Mouse (Mus musculus) left cerebral cortex, postnatal 14 days (tissue): Measurements from ENCODE around the gene Lars2. TPM values are rescaled to one million over a fixed set of nuclear protein-coding genes. Genes with fewer than 3 reads are reported as not detected.

Experiments
- DNase-seq, 2 experiments: peaks; one replicate each; pipeline ENCODE4 v3.0.0; 2021 to 2022; ENCODE audit warnings: low spot score in 2 of 2, mixed read lengths in 1 of 2
- intact Hi-C: fragments of 180-260 bp; cut with DNase I; formaldehyde crosslinking; loops from one replicate; pipeline ENCODE4 v1.15.1; 2025
- total RNA-seq, 2 experiments: library from RNA; stranded (reverse); gene quantifications; 2 replicates each; pipeline ENCODE4 v1.2.3; 2021

Gene Lars2
- total RNA-seq, 2 experiments from 2014 or later = 29.7 to 35.2 TPM

DNA sequence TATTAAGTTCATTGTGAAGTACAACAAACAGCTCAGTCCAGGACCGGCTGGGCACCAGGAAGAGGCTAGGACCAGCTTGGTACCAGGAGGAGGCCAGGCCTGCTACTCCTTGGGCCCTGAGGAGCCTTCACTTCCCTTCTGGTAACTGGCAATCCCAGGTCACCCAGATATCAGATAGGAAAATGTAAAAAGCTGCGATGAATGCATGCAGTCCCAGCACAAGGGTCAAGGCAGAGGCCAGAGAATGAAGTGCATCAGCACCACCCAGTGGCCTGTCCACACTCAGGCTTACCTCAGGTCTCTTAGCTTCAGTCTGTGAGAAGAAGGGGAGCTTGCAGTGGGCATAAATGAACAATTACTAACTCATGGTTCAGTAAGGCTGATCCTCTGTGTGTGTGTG is 90.9 kb downstream of the Lars2 start:
- DNase-seq = no peak
- intact Hi-C loops = no loop called here

- intact Hi-C loops = no loop called here
- DNase-seq = peak; percentile 31 to 68
Observed at GRCm38 (mm10) chr9:123467141-123467620, 100.5 kb downstream of the Lars2 start.

GRCm38 (mm10) chr9:123468406-123469085 is 101.8 kb downstream of the Lars2 start:
- DNase-seq = no peak
- intact Hi-C loops = no loop called here

DNA sequence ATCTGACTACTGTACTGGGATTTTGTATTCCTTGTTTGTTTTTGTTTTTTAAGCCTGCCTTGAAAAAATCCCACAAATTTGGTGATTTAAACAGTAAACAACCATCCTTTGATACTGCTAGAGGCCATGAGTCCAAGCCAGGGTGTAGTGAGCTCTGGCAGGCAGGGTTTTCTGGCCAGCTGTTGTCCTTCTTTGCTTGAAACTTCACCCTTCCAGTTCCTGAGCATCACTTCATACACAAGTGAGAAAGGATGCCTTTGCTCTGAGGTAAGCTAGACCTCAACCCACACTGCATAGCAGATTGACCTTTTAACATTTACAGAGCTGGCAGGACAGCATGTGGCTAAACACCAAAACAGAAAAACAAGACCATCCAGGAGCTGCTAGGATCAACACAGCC is 102.4 kb downstream of the Lars2 start:
- intact Hi-C loops = no loop called here
- DNase-seq = no peak

- intact Hi-C loops = no loop called here
- DNase-seq = no peak
Observed at GRCm38 (mm10) chr9:123473377-123473776, 106.7 kb downstream of the Lars2 start.

DNA sequence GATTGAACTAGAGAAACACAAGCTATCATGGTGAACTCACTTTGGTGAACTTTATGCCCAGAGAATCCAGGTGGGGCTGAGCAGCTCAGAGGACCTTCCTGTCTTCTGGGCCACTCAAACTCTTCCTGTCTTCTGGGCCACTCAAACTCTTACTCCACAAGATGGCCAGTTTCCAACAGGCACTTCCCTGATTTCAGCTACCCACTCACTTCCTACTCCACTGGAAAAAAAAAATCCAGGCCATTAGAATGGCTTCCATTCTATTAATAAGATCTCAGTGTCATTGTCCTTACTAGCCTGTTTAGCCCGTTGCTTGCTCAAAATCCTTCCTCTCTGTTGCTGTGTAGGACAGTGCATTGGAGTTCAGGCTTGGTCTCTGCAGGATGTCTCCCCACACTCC is 108.8 kb downstream of the Lars2 start:
- DNase-seq = no peak
- intact Hi-C loops = no loop called here

DNA sequence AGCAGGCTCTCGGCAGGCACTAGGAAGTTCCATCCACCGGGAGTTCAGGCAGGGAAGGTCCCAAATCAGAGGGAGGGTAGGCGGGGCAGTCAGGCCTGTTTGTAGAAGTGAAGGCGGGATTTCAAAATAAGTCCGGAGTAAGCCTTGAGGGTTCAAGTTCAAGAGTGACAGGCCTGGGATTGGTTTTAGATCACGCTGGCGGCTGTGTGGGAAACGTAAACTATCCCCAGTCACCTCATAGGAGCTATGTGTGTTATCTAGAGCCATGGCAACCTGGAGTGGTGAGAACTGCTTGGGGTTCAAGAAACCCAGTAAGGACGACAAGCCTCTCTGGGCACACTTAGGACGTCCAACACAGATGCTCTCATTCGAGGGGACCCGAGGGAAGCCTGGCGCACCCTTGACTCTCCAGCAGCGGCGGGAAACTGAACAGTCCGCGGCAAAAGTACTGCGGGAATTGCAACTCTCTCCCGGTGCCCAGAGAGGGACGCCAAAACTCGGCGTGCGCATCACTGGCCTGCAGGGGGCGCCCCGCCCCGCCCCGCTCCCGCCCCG is 111.4 kb downstream of the Lars2 start:
- peak in 1 of 2 experiments; percentile 34 for DNase-seq
- intact Hi-C loops = no loop called here

GRCm38 (mm10) chr9:123478586-123479195 is 112.0 kb downstream of the Lars2 start, which contains the start of gene Limd1:
Gene Limd1, plus strand, starts transcription at chr9:123478706.
- peak in 1 of 2 experiments; percentile 40 for DNase-seq
- intact Hi-C loops = no loop called here

- no peak for DNase-seq
- intact Hi-C loops = no loop called here
Observed at GRCm38 (mm10) chr9:123479196-123479669, 112.5 kb downstream of the Lars2 start.

- DNase-seq = no peak
- intact Hi-C loops = no loop called here
Observed at GRCm38 (mm10) chr9:123479876-123480252, 113.1 kb downstream of the Lars2 start.

DNA sequence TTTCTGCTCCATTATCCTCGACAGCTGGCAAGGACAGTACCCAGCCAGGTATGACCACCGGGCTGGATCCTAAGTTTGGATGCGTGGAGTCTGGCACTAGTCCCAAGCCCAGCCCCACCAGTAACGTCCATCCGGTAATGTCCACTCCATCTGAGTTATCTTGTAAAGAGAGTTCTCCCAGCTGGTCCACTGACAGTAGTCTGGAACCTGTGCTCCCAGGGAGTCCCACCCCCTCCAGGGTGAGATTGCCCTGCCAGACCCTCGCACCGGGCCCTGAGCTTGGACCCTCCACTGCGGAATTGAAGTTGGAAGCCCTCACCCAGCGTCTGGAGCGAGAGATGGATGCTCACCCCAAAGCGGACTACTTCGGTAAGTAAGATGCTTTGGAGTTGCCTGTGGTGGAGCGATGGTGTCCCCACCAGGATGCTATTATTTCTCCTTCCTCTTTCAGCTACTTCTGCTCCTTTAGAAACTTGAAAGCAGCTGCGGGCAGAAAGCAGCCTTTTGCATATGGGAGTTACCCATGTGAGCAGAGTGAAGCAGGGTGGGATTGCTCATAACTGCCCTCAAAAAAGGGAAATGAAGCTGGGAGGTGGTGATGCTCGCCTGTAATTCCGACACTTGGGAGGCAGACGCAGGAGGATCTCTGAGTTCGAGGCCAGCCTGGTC is 113.7 kb downstream of the Lars2 start:
- DNase-seq = no peak
- intact Hi-C loops = no loop called here

GRCm38 (mm10) chr9:123481136-123481535 is 114.4 kb downstream of the Lars2 start:
- DNase-seq = no peak
- intact Hi-C loops = no loop called here

DNA sequence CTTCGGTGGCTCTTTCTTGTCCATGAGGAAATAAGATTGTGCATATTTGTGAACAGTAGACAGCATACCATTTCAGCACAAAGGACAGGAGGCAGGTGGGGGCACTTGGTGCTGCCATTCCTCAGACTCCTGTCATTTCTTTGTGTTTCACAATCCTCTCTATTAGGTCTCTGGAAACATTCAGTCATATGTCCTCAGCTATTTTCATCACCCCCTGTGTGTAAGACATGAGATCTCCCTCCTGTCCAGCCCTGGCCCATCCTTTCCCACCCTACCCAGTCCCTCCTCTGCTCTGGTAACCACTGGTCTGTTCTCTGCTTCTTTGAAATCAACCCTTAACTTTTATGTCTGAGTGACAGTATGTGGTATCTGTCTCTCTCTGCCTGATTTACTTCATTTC is 116.9 kb downstream of the Lars2 start:
- intact Hi-C loops = no loop called here

GRCm38 (mm10) chr9:123484830-123485229 is 118.1 kb downstream of the Lars2 start:
- intact Hi-C loops = no loop called here

More for the DNA sequence above, 116.9 kb downstream of the Lars2 start:
- no peak for DNase-seq

GRCm38 (mm10) chr9:123485561-123485960 is 118.8 kb downstream of the Lars2 start:
- DNase-seq = no peak
- intact Hi-C loops = no loop called here

More at GRCm38 (mm10) chr9:123484830-123485229, 118.1 kb downstream of the Lars2 start:
- no peak for DNase-seq

DNA sequence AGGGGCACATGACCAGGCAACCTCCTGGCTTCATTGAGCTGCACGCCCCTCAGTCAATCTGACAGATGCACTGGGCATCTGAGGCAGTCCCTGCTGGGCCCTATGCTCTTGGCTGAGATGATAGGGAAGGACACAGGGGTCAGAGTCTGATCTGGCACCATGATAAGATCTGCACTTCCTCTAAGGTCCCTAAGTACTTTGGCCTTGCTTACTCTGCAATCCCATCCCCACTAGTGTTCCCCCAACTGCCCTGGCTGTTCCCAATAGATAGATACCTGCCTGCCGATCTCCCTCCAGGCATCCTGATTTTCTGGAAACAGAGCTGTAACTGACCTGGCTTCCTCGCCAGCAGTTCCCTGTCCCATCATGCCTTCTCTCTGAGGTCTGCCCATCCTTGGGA is 119.9 kb downstream of the Lars2 start:
- intact Hi-C loops = no loop called here

GRCm38 (mm10) chr9:123489073-123489472 is 122.3 kb downstream of the Lars2 start:
- DNase-seq = no peak
- intact Hi-C loops = no loop called here

More for the DNA sequence above, 119.9 kb downstream of the Lars2 start:
- DNase-seq = no peak

GRCm38 (mm10) chr9:123489727-123490343 is 123.1 kb downstream of the Lars2 start:
- DNase-seq = no peak
- intact Hi-C loops = no loop called here

DNA sequence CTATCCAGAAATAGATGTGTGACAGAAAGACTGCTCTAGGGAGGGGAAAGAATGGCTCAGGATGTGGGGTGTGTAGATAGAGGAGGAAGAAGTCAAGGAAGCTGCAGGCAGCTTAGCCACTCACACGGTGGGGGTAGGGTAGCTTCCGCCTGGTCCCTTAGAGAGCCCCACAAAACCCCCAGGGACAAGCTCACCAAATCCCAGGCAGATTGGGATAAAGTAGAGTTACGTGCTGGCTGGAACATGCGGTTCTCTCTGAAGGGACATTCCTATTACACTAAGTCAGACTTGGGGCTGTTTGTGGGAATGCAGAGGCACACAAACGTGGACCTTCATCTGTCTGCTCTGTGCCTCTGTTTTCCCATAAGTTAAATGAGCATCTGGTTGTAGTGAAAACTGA is 124.2 kb downstream of the Lars2 start:
- intact Hi-C loops = no loop called here

More for the DNA sequence above, 124.2 kb downstream of the Lars2 start:
- no peak for DNase-seq
